Mouse (Mus musculus) heart, adult 2 months (tissue): ENCODE measurements around the gene Nyap2. TPM values are rescaled to one million over a fixed set of nuclear protein-coding genes. Genes with fewer than 3 reads are reported as not detected.
"Not testable (repeated sequence)": the region's sequence is repeated elsewhere in the genome, so short reads cannot be mapped to it uniquely, and the experiment has no call there.

Experiments
- DNase-seq, 2 experiments: peaks; one replicate each; pipeline ENCODE4 v3.0.0; 2021
- H3K27ac ChIP-seq: fragments of 200-600 bp; 2 replicates; pipeline ENCODE4 v1.8.1; 2022
- H3K27me3 ChIP-seq: fragments of 200-500 bp; 2 replicates; pipeline ENCODE4 v1.6.1; 2012; ENCODE audit warnings: mild to moderate bottlenecking, low read length, inconsistent platforms, mixed read lengths; ENCODE audit not compliant: control insufficient read depth, insufficient read depth
- H3K36me3 ChIP-seq: fragments of 200-500 bp; 2 replicates; pipeline ENCODE4 v1.6.1; 2012; ENCODE audit warnings: low read length, inconsistent platforms; ENCODE audit not compliant: control insufficient read depth, insufficient read depth
- H3K4me1 ChIP-seq: fragments of 200-500 bp; 2 replicates; pipeline ENCODE4 v1.6.1; 2011; ENCODE audit warnings: low read length; ENCODE audit not compliant: control insufficient read depth, insufficient read depth
- H3K4me3 ChIP-seq: fragments of 200-600 bp; 2 replicates; pipeline ENCODE4 v1.8.1; 2022
- H3K79me2 ChIP-seq: fragments of 200-500 bp; replicated peaks from 2 replicates; pipeline ENCODE4 v1.6.1; 2012; ENCODE audit warnings: mild to moderate bottlenecking, inconsistent platforms, low read length, moderate library complexity, mixed read lengths; ENCODE audit not compliant: control insufficient read depth, insufficient read depth
- H3K9ac ChIP-seq: fragments of 200-500 bp; 2 replicates; pipeline ENCODE4 v1.6.1; 2012; ENCODE audit warnings: low read depth, mild to moderate bottlenecking, control low read depth, inconsistent platforms, low read length, mixed read lengths
- CTCF ChIP-seq: fragments of 200-600 bp; IDR thresholded peaks from 2 replicates; pipeline ENCODE4 v1.8.1; 2022; ENCODE audit warnings: antibody characterized with exemption, mild to moderate bottlenecking, moderate library complexity
- EP300 ChIP-seq: fragments of 200-500 bp; IDR thresholded peaks from 2 replicates; pipeline ENCODE4 v1.6.1; 2011; ENCODE audit warnings: low read depth, low read length, control low read depth; ENCODE audit not compliant: insufficient read depth
- POLR2A ChIP-seq: fragments of 200-500 bp; IDR thresholded peaks from 2 replicates; pipeline ENCODE4 v1.6.1; 2011; ENCODE audit warnings: mild to moderate bottlenecking, low read depth, low read length, control low read depth; ENCODE audit not compliant: insufficient read depth
- WGBS: fragments of 180-500 bp; shearing (Covaris S2); methylation state at CpG from one replicate; pipeline ENCODE4 v1.1.7; 2018; 5-methylcytosine and 5-hydroxymethylcytosine counted together
- intact Hi-C: fragments of 180-260 bp; cut with DNase I; formaldehyde crosslinking; loops from one replicate; pipeline ENCODE4 v1.15.1; 2025
- polyA plus RNA-seq: library from polyadenylated mRNA; depleted of rRNA; stranded (reverse); fragments of >200 nt; gene quantifications from 2 replicates; pipeline ENCODE4 v1.2.3, GENCODE M21; 2012
- total RNA-seq, 2 experiments: library from RNA; stranded (reverse); gene quantifications; 2 replicates each; pipeline ENCODE4 v1.2.3; 2021

The Nyap2 gene
- total and polyA plus RNA-seq, 3 experiments = not detected

DNA sequence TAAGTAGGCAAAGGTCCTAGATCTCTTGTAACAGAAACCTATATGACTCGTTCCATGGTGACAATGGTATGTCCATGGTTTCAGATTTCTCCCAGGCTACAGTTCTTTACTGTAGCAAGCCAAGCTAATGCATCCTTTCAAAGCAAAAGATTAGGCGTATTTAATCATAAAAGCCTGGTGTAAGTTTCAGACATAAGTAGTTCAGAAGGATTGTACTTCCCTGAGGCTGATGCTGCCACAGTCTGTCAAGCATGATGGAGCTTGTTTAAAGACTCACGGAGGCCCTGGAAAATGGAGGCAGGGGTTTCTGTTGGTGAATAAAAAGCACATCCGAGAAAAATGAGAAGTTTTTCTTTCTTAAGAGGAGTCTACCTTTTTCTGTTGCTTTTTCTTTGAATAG lies 134.7 kb downstream of the Nyap2 start:
- Histone ChIP-seq H3K27me3 (no peaks in the 10 kb centered on the region), H3K9ac (no peak overlapping the region), H3K79me2 (no peaks in the 10 kb centered on the region), H3K27ac (no peak overlapping the region), H3K4me1 (no peaks in the 10 kb centered on the region), H3K36me3 (no peaks in the 10 kb centered on the region), H3K4me3 (no peak overlapping the region)
- 80% methylated on average over 4 of the region's 4 CpGs for WGBS
- intact Hi-C loops = no loop called here
- TF ChIP-seq CTCF (no peak), POLR2A (no peak), EP300 (no peak)
- DNase-seq = no peak

DNA sequence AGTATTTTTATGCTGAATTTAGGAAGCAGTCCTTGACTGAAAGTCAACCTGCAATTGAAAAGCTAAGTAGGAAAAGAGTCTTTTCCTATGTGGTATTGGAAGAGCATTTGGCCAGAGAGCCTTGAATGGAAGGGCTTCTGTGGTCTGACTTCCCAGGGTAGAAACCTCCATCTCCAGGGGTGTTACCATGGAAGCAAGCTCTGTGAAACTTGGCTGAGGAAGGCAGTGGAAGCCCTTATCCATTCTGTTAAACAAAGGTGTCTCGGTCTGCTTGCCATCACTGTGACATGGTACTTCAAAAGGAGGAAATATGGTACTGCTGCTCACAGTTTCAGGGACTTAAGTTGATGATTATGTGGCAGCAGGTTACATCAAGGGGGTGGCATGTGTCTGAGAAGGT lies 143.0 kb downstream of the Nyap2 start:
- intact Hi-C loops = no loop called here
- Histone ChIP-seq H3K27ac (no peak overlapping the region), H3K79me2 (no peaks in the 10 kb centered on the region), H3K4me3 (no peak overlapping the region), H3K4me1 (no peaks in the 10 kb centered on the region), H3K9ac (no peak overlapping the region), H3K27me3 (no peaks in the 10 kb centered on the region), H3K36me3 (no peaks in the 10 kb centered on the region)
- TF ChIP-seq POLR2A (no peak), CTCF (no peak), EP300 (no peak)
- 42% methylated on average over 1 of the region's 1 CpGs for WGBS
- no peak for DNase-seq

DNA sequence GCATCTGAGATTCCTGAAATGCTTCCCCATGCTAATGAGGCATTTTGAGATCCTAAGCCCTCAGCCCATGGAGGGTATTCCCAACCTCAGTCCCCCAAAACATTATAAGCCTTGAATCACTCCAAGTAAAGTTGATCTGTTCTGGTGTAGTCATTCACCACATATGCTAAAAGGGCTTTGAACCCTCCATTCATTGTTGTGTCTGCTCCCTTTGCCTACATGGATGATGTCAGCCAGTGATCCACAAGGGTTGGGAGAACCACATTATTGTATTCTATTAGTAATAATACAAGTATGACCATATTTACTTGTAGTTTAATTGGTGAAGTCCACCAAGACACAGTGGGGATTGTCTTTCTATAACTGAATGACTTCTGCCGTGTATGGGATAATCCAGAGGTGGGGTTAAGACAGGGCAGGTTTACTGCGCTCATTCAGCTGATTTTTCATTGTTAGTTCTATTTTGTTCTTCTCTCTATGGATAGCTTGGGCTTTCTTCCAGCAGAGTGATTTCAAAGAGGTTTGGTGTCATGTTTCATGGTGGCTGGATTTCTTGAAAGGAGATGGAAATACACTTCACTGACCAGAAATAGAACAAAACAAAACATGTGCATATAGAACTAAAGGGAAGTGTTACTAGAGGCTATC lies 155.1 kb downstream of the Nyap2 start:
- Histone ChIP-seq H3K27ac (no peak overlapping the region), H3K4me3 (no peak overlapping the region), H3K4me1 (no peaks in the 10 kb centered on the region), H3K27me3 (no peaks in the 10 kb centered on the region), H3K36me3 (no peaks in the 10 kb centered on the region), H3K9ac (no peak overlapping the region), H3K79me2 (no peaks in the 10 kb centered on the region)
- WGBS = 54% methylated on average over 2 of the region's 2 CpGs
- intact Hi-C loops = no loop called here
- TF ChIP-seq CTCF (no peak), EP300 (no peak), POLR2A (no peak)
- no peak for DNase-seq

DNA sequence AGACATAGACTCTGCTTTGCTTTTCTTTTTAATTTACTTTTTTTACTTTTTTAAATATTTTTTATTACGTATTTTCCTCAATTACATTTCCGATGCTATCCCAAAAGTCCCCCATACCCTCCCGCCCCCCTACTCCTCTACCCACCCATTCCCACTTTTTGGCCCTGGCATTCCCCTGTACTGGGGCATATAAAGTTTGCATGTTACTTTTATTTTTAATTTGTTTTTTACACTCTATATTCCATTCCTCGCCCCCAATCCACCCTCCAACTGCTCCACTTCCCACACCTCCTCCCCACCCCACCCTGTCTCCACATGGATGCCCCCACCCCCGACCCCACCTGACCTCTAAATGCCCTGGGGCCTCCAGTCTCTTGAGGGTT lies 155.6 kb downstream of the Nyap2 start:
- H3K27me3 ChIP-seq, H3K4me3 ChIP-seq, H3K4me1 ChIP-seq, H3K27ac ChIP-seq, DNase-seq, intact Hi-C loops, H3K36me3 ChIP-seq, H3K79me2 ChIP-seq, H3K9ac ChIP-seq: not testable (repeated sequence)
- 79% methylated on average over 5 of the region's 5 CpGs for WGBS

DNA sequence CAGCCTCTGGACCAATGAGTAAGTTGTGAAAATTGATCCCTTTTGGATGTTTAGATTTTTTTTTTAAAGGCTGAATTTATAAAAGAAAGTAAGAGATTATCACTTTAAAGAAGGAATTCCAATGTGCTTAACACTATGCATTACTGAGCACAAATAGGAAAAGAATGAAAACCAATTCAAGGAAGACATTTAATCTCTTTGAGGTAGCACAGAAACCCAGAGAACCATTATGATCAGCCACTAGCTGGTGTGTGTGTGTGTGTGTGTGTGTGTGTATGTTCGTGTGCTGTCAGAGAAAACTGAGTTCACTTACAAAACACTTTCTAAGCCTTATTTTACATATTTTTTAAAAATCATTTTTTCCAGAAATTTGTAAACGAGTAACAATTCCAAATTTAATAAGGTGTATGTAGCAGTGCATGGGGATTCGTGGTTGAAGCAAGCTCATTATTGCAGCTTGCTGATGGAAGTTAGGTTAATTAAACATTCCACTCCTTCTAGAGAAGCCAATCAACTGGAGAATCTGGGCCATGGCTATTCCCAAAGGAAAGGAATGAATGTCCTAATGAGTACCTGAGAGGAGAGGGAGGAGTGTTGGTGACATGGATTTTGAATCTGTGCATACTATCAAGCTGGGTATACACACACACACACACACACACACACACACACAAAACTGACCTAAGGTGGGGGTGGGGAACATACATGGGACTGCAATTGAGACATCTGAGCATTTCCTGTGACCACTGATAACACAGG lies 171.9 kb downstream of the Nyap2 start:
- Histone ChIP-seq H3K36me3 (no peaks in the 10 kb centered on the region), H3K9ac (no peak overlapping the region), H3K27ac (no peak overlapping the region), H3K27me3 (no peaks in the 10 kb centered on the region), H3K4me1 (no peaks in the 10 kb centered on the region), H3K79me2 (no peaks in the 10 kb centered on the region), H3K4me3 (no peak overlapping the region)
- intact Hi-C loops = no loop called here
- WGBS = 70% methylated on average over 3 of the region's 3 CpGs
- TF ChIP-seq CTCF = no peak
- TF ChIP-seq EP300 = no peak
- TF ChIP-seq POLR2A = no peak
- no peak for DNase-seq

DNA sequence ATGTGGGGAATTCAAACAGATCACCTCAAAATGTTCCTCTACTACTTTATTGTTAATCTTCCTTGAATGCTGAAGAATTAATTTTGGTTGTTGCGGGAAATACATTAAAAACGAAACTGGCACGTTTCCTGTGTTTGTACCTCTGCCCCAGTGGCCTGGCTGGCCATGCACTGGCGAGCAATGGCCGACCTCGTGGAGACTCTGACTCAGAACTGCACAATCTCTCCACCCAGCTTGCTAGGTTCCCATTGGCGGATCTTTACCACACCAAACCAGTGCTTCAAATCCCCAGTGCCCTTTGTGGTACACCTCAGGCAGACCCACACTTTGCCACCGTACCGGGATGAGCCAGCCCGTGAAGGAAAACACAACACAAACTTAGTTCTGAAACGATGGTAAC lies 173.3 kb downstream of the Nyap2 start:
- TF ChIP-seq POLR2A (no peak), EP300 (no peak), CTCF (no peak)
- WGBS = 88% methylated on average over 11 of the region's 11 CpGs
- Histone ChIP-seq H3K27ac (no peak overlapping the region), H3K4me1 (no peaks in the 10 kb centered on the region), H3K9ac (no peak overlapping the region), H3K4me3 (no peak overlapping the region), H3K79me2 (no peaks in the 10 kb centered on the region), H3K27me3 (no peaks in the 10 kb centered on the region), H3K36me3 (no peaks in the 10 kb centered on the region)
- intact Hi-C loops = no loop called here
- DNase-seq = no peak
